Mouse (Mus musculus): ENCODE data around the gene Rgs8. TPM values are rescaled to one million over a fixed set of nuclear protein-coding genes. Genes with fewer than 3 reads are reported as not detected.

Gene Rgs8
- 0.14 and 0.20 TPM in 2 replicates for polyA plus RNA-seq (2015; fragmentation: Nextera tagmentation; extraction: Ambion mirVana)

DNA sequence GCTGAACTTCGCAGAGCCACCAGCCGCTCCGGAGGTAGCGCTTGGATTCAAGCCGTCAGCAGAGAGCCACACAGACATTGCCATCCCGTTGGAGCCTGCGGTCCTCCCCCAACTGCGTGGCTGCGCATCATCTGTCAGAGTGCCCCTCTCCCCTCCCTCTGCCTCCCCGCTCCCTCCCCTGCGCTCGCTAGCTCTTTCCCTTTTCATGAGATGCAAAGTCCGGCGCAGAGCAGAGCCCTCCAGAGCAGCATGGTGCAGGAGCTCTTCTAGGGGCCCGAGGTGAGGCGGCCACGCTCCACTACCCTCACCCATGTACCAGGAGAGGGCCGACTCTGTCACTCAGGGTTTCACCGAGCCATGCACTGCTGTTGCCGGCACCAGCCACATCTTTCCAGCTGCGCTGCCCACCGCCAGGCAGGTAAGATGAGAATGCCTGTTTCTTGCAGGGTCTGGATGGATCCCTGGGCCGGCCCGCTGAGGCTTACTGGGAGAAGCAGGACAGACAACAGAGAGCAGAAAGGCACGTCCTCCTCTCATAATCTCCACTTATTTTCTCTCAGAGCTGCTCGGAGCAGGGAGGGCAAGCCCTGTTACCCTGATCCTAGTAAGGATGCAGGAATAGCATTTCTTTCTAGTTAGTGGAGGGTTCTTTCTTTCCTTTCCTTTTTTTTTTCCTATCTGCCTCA, at the start of gene Rgs8:
Gene Rgs8, plus strand, starts transcription at position 88 of the 686 bp plus-strand sequence.
- H3K9ac ChIP-seq = no peak within 1 kb of the TSS
- H3K27ac ChIP-seq = no peak within 1 kb of the TSS
- peak; percentile 48; the same call in 1 of the 2 replicates for ATAC-seq (ENCODE audit: borderline replicate concordance, extremely low read depth, low FRiP score, low TSS enrichment)
- H3K9me3 ChIP-seq = no peaks in the 10 kb centered on the region
- peaks cover 48% of the 10 kb centered on the region for H3K27me3 ChIP-seq
- WGBS = 1% methylated on average over 26 of the region's 26 CpGs
- peak within 1 kb of the TSS; percentile 55 for H3K4me2 ChIP-seq
- H3K4me1 ChIP-seq = peaks cover 19% of the 10 kb centered on the region
- no peaks in the 10 kb centered on the region for H3K36me3 ChIP-seq
- peak within 1 kb of the TSS; percentile 21 for H3K4me3 ChIP-seq

DNA sequence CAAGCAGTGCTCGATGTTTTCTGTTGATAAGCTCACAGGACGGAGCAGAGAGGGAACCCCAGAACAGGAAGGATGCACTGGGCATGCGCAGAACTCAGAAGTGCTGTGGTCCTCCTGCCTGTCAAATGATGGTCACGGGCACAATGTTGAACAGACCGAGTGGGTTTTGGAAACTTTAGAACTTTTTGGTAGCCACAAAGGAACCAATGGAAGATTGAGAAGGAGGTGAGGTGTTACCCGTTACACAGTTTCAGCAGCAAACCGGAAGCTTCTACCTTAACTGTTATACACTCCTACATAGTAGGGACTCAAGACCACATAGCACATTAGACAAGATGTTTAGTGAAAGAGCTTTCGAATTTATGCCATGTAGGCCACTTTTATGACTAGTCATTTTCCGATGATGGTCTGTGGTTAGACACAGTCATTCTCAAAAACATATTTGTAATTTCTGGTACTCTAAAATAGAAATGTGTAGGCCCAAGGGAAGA, 35.4 kb upstream of the Rgs8 start:
- Histone ChIP-seq H3K4me3 (no peak overlapping the region), H3K36me3 (no peaks in the 10 kb centered on the region), H3K9ac (no peak overlapping the region), H3K27me3 (no peaks in the 10 kb centered on the region), H3K4me1 (no peaks in the 10 kb centered on the region), H3K9me3 (no peaks in the 10 kb centered on the region), H3K27ac (no peak overlapping the region), H3K4me2 (no peak overlapping the region)
- 83% methylated on average over 9 of the region's 9 CpGs for WGBS
- ATAC-seq (ENCODE audit: borderline replicate concordance, extremely low read depth, low FRiP score, low TSS enrichment) = no peak

DNA sequence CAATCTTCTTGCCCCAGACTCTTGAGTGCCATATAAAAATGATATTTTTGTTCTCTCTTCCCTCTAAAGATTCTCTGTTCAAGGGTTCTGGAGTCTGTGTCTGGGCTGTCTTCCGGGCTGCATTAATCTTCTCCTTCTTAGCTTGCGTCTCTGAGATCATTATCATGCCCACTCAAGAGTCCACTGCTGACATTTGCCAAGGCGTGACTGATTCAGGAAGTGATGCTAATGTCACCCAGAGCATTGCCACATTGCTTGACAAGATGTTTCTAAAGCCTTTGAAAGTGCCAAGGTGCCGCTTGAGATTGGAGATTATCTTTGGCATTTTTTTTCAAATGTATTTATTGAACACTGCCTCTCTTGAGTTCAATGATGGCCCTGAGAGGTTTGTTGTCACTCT, 29.8 kb upstream of the Rgs8 start:
- WGBS = 44% methylated on average over 4 of the region's 4 CpGs
- H3K9me3 ChIP-seq = no peaks in the 10 kb centered on the region
- no peaks in the 10 kb centered on the region for H3K27me3 ChIP-seq
- no peaks in the 10 kb centered on the region for H3K4me1 ChIP-seq
- no peak overlapping the region for H3K4me2 ChIP-seq
- H3K27ac ChIP-seq = no peak overlapping the region
- no peak for ATAC-seq (ENCODE audit: borderline replicate concordance, extremely low read depth, low FRiP score, low TSS enrichment)
- no peak overlapping the region for H3K9ac ChIP-seq
- H3K4me3 ChIP-seq = no peak overlapping the region
- H3K36me3 ChIP-seq = no peaks in the 10 kb centered on the region

DNA sequence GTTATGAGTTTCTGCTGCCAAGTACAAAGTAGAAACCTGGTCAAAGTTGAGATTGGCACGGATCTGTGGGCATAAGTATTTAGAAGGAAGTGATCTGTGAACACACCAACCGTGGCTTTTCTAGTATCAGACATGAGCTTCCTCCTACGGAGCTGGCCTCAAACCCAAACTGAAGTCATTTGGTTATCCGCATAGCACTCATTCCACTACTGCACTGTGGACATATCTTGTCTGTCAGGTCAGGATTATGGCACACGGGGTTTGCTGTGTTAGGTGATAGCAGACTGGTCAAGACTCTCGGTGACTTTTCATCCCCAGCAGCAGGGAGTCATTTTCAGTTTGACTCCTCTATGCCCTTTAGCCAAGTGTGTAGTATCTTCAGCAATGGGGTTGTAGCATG, 20.1 kb upstream of the Rgs8 start:
- 81% methylated on average over 6 of the region's 6 CpGs for WGBS
- Histone ChIP-seq H3K27me3 (no peaks in the 10 kb centered on the region), H3K9ac (no peak overlapping the region), H3K4me1 (peaks cover 15% of the 10 kb centered on the region), H3K4me2 (no peak overlapping the region), H3K9me3 (no peaks in the 10 kb centered on the region), H3K36me3 (no peaks in the 10 kb centered on the region), H3K27ac (no peak overlapping the region), H3K4me3 (no peak overlapping the region)
- ATAC-seq (ENCODE audit: borderline replicate concordance, extremely low read depth, low FRiP score, low TSS enrichment) = no peak

DNA sequence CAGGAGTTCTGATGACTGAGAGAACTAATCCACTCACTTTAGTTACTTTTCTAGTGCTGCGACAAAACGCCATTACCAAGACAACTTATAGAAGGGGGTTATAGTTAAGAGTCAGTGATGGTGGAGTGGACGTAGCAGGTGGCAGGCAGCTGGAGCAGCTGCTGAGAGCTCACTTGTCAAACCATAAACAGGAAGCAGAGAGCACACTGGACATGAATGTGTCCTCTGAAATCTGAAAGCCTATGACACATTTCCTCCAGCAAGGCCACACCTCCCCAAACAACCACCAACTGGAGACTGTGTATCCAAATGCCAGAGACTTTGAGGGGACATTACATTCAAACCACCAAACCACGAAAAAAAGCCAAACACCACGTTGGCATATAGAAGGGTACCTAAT, 17.8 kb upstream of the Rgs8 start:
- peak; percentile 72; the same call in 1 of the 2 replicates for ATAC-seq (ENCODE audit: borderline replicate concordance, extremely low read depth, low FRiP score, low TSS enrichment)
- H3K36me3 ChIP-seq = no peaks in the 10 kb centered on the region
- peaks cover 15% of the 10 kb centered on the region for H3K4me1 ChIP-seq
- 60% methylated on average over 5 of the region's 5 CpGs for WGBS
- no peaks in the 10 kb centered on the region for H3K27me3 ChIP-seq
- H3K9me3 ChIP-seq = no peaks in the 10 kb centered on the region
- H3K9ac ChIP-seq = no peak overlapping the region
- no peak overlapping the region for H3K4me2 ChIP-seq
- H3K27ac ChIP-seq = no peak overlapping the region
- H3K4me3 ChIP-seq = no peak overlapping the region

DNA sequence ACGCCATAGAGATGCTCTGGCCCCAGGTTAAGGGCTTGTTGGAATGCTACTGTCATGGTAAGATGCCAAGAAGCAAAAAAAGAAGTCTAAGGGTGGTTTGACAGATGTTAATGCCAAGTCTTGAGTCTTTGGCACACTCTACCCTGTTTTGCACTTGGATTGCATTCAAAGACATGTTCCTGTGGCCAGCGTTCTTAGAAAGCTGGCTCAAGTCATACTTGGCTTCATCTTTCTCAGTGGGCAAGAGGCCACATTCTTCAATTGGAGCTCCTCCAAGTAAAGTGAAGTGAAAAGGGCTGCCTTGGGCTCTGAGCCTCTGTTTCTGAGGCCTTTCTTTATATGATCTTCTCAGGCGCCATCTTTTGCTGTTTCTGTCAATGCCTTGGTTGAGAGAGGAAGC, 17.3 kb upstream of the Rgs8 start:
- Histone ChIP-seq H3K27ac (no peak overlapping the region), H3K36me3 (no peaks in the 10 kb centered on the region), H3K4me1 (peaks cover 15% of the 10 kb centered on the region), H3K4me3 (no peak overlapping the region), H3K27me3 (no peaks in the 10 kb centered on the region), H3K9me3 (no peaks in the 10 kb centered on the region), H3K9ac (no peak overlapping the region), H3K4me2 (no peak overlapping the region)
- WGBS = 50% methylated on average over 3 of the region's 3 CpGs
- peak; percentile 60; the same call in 1 of the 2 replicates for ATAC-seq (ENCODE audit: borderline replicate concordance, extremely low read depth, low FRiP score, low TSS enrichment)

DNA sequence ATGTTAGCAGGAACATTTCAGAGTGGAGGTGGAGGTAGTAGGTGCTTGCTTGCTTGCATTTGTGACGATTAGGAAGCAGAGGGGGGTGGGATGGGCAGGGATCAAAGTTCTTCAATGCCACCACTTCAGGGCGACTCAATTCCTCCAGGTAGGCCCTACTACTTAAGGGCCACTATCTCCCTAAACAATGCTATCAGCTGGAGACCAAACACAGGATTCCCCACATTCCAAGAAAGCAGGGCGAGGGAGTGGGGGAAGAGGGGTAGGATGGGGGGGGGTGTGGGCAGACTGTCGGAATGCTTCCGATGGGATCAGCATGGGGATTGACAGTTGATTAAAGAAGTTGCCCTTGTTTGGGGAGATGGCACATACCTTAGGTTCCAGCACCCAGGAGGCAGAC, 16.0 kb upstream of the Rgs8 start:
- 51% methylated on average over 5 of the region's 5 CpGs for WGBS
- Histone ChIP-seq H3K27me3 (no peaks in the 10 kb centered on the region), H3K4me1 (peaks cover 23% of the 10 kb centered on the region), H3K4me3 (no peak overlapping the region), H3K36me3 (no peaks in the 10 kb centered on the region), H3K9me3 (no peaks in the 10 kb centered on the region), H3K4me2 (no peak overlapping the region), H3K9ac (no peak overlapping the region), H3K27ac (no peak overlapping the region)
- ATAC-seq (ENCODE audit: borderline replicate concordance, extremely low read depth, low FRiP score, low TSS enrichment) = no peak

DNA sequence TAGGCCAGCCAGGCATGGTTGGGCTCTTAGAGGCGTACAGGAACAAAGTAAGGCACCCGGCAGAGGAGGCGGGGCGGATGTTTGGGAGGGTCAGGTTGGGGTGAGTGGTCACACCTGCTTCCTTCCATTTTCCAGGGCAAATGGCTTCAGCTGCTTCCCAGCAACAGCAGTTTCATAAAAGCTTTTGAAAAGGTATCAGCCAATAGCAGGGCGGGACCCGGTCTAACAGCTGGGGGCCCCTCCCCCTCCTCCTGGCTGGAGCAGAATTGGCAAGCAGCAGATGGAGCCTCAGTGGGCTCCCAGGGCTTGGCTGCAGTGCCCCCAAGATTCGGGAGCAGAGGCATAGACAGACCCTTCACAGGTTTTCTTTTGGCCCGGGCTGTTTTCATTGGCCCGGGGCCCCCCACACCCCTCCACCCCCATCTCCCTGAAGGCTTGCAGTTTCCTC, 11.3 kb upstream of the Rgs8 start:
- no peaks in the 10 kb centered on the region for H3K9me3 ChIP-seq
- H3K4me2 ChIP-seq = peak overlapping the region; percentile 58
- peaks cover 22% of the 10 kb centered on the region for H3K4me1 ChIP-seq
- ATAC-seq (ENCODE audit: borderline replicate concordance, extremely low read depth, low FRiP score, low TSS enrichment) = peak; percentile 82
- H3K27ac ChIP-seq = peak overlapping the region; percentile 90
- no peak overlapping the region for H3K9ac ChIP-seq
- H3K4me3 ChIP-seq = peak overlapping the region; percentile 3; the same call in 1 of the 2 replicates
- no peaks in the 10 kb centered on the region for H3K27me3 ChIP-seq
- WGBS = 3% methylated on average over 9 of the region's 9 CpGs
- no peaks in the 10 kb centered on the region for H3K36me3 ChIP-seq

DNA sequence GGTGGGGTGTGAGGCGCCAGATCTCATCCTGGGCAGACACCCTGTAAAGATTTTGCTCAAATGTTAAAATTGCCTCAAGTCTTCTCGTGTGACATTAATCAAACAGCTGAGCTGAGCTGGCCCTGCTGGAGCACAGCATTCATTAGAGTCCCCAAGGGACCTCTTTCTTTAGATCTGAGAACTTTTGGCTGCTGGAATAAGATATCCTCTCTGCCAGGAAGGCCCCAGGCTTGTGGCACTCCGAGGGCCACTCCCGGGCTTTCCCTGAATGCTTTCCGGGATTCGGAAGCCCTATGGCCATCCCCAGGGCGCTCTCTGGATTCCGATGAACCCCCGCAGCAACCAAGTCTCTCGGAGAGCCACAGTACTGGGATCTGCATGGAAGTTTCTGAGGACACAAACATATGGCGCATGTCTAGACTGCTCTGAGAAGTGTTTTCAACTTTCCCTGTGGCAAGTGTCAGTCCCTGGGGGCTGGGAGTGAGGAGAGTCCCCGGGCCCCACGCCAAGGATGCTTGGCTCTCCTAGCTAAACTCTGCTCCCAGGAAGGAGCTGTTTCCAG, 10.8 kb upstream of the Rgs8 start:
- no peak overlapping the region for H3K9ac ChIP-seq
- H3K4me2 ChIP-seq = peak overlapping the region; percentile 58
- peak overlapping the region; percentile 3 for H3K4me3 ChIP-seq
- no peaks in the 10 kb centered on the region for H3K36me3 ChIP-seq
- 7% methylated on average over 13 of the region's 13 CpGs for WGBS
- no peaks in the 10 kb centered on the region for H3K27me3 ChIP-seq
- H3K4me1 ChIP-seq = peaks cover 22% of the 10 kb centered on the region
- ATAC-seq (ENCODE audit: borderline replicate concordance, extremely low read depth, low FRiP score, low TSS enrichment) = peak; percentile 92
- peak overlapping the region; percentile 90 for H3K27ac ChIP-seq
- H3K9me3 ChIP-seq = no peaks in the 10 kb centered on the region

DNA sequence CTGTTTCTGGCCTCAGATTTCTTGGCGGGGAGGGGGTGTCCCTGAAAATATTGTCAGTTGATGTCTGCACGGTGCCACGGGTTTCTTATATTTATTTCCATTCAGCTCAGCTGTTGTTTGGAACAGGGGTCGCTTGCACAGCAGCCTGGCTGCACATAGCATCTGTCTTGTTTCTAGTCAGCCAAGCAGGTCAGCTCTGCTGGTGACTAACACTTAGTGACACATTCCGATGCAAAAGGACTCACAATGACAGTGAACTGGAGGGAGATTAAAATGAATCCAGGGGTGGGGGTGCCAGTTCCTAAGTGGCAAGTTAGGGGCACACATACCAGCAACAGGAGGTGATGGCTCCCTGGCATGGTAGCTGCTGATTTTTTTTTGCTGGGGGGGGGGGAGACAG, 849 bp downstream of the Rgs8 start:
- H3K4me3 ChIP-seq = no peak overlapping the region
- no peak overlapping the region for H3K9ac ChIP-seq
- no peaks in the 10 kb centered on the region for H3K9me3 ChIP-seq
- no peak for ATAC-seq (ENCODE audit: borderline replicate concordance, extremely low read depth, low FRiP score, low TSS enrichment)
- peaks cover 48% of the 10 kb centered on the region for H3K27me3 ChIP-seq
- H3K4me1 ChIP-seq = peaks cover 19% of the 10 kb centered on the region
- WGBS = 9% methylated on average over 5 of the region's 5 CpGs
- H3K36me3 ChIP-seq = no peaks in the 10 kb centered on the region
- no peak overlapping the region for H3K27ac ChIP-seq
- peak overlapping the region; percentile 55 for H3K4me2 ChIP-seq

DNA sequence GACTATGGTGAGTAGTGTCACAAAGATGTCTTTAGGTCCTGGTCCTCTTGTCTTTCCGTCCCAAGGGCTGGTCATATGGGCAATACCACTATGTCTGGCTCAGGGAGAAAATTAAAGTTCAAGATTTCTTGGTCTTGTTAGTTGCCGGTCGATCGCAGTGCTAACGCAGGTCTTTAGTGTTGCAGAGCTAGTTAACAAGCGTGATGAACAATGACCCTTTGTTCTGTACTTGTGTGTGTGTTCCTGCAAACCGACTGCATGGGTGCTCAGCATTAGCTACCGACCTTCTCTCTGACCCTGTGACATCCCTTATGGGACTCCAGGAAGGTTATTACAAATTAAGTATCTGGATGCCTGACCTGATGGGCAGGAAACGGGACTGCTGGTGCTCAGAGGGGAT, 6.8 kb downstream of the Rgs8 start:
- 44% methylated on average over 9 of the region's 9 CpGs for WGBS
- Histone ChIP-seq H3K27me3 (peaks cover 21% of the 10 kb centered on the region; the same call in 1 of the 2 replicates), H3K9ac (no peak overlapping the region), H3K36me3 (no peaks in the 10 kb centered on the region), H3K4me3 (no peak overlapping the region), H3K4me1 (peaks cover 18% of the 10 kb centered on the region), H3K4me2 (no peak overlapping the region), H3K27ac (no peak overlapping the region), H3K9me3 (no peaks in the 10 kb centered on the region)
- no peak for ATAC-seq (ENCODE audit: borderline replicate concordance, extremely low read depth, low FRiP score, low TSS enrichment)

DNA sequence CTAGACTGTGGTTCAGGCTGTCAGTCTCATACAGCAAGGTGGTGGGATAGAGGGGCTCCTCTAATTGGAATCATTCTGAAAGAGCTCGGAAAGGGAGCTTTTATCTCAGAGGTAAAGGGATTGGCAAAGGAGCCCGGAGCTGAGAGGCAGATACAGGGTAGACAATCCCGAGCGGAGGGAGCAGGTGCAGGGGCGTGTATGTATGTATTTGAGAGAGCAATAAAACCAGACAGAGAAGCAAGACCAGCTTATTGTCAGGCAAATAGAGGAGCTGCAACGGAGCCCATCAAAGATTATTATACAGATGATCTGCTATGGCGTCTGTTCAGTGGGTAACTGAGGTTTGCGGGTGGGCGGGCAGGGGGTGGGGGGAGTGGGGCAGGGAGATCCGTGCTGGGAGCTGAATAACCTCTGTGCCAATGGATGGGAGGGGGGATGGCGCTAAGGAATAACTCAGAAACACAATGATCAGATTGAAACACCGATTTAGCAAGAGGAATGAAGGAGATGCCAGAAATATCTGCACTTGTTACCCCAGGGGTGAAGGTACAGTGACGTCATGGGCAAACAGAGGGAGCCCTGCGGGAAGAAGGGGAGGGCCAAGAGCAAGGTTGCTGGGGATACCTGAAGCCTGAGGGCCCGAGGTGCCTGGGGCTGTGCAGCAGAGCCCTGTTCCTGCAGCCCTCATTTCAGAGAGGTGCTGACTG, 8.3 kb downstream of the Rgs8 start:
- H3K4me1 ChIP-seq = peaks cover 18% of the 10 kb centered on the region
- H3K9ac ChIP-seq = no peak overlapping the region
- no peaks in the 10 kb centered on the region for H3K36me3 ChIP-seq
- no peaks in the 10 kb centered on the region for H3K9me3 ChIP-seq
- peaks cover 27% of the 10 kb centered on the region; the same call in 1 of the 2 replicates for H3K27me3 ChIP-seq
- peak overlapping the region; percentile 23; the same call in 1 of the 2 replicates for H3K4me2 ChIP-seq
- WGBS = 34% methylated on average over 15 of the region's 15 CpGs
- no peak overlapping the region for H3K4me3 ChIP-seq
- ATAC-seq (ENCODE audit: borderline replicate concordance, extremely low read depth, low FRiP score, low TSS enrichment) = peak; percentile 47; the same call in 1 of the 2 replicates
- H3K27ac ChIP-seq = no peak overlapping the region
